Mouse (Mus musculus) left cerebral cortex, adult 8-10 months (tissue): ENCODE measurements around the gene Snx6. TPM values are rescaled to one million over a fixed set of nuclear protein-coding genes. Genes with fewer than 3 reads are reported as not detected.
A peak's percentile ranks its signal among the peaks of the same experiment; 100 is the strongest.
"Not testable (repeated sequence)": the region's sequence is repeated elsewhere in the genome, so short reads cannot be mapped to it uniquely, and the experiment has no call there.

Experiments used
- DNase-seq, 2 experiments: peaks; one replicate each; pipeline ENCODE4 v3.0.0; 2022; ENCODE audit warnings: low spot score in 2 of 2
- total RNA-seq, 4 experiments: library from RNA; stranded (reverse); gene quantifications; 2 replicates each; pipeline ENCODE4 v1.2.4; 2022

Gene Snx6
- total RNA-seq, 4 experiments from 2014 or later: 42.1 to 46.1 (median 44.4) TPM

- DNase-seq: no peak
Measured at GRCm38 (mm10) chr12:54805254-54806002, 9.9 kb upstream of the Snx6 start.

GRCm38 (mm10) chr12:54803531-54803930, 8.0 kb upstream of the Snx6 start:
- no peak for DNase-seq

- DNase-seq: no peak
Measured at GRCm38 (mm10) chr12:54796516-54797195, 1.2 kb upstream of the Snx6 start.

DNA sequence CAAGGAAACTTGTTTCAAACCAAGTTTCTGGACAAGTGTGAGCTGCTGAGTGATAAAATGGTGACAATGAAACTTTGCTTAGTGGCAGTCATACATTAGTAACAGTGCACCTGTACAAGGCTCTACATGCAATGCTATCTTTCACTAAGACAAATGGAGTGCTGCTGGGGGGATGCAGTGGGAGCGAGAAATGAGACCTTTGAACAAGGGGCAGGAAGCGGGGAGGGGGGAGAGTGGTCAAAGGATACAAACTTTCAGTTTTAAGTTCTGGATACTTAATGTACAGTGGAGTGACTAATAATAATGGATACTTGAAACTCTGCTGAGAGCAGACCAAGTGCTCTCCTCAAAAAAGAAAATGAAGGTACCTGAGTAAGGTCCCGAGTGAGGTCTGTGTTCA, 1.1 kb downstream of the Snx6 start:
- no peak for DNase-seq

- DNase-seq: no peak
Measured at GRCm38 (mm10) chr12:54791465-54791864, 4.0 kb downstream of the Snx6 start.

- no peak for DNase-seq
Measured at GRCm38 (mm10) chr12:54789346-54790143, 6.0 kb downstream of the Snx6 start.

- DNase-seq: no peak
Measured at GRCm38 (mm10) chr12:54763624-54764023, 31.9 kb downstream of the Snx6 start.

DNA sequence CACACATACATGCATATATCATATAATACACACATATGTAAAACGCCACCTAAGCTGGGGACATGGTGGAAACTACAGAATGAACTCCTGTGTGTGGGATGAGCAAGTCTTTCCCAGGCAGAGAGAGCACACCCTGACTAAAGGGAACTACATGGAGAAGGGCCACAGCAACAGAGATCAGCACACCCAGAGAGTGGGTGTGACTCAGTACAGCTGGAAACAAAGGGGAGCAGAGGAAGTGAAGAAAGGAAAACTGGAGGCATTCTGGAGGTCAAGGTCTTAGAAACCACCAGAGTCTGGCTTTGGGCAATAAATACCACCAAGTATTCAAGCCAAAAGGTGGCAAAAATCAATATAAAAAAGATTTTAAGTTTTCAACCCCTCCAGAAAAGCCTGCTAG, 34.8 kb downstream of the Snx6 start:
- no peak for DNase-seq

DNA sequence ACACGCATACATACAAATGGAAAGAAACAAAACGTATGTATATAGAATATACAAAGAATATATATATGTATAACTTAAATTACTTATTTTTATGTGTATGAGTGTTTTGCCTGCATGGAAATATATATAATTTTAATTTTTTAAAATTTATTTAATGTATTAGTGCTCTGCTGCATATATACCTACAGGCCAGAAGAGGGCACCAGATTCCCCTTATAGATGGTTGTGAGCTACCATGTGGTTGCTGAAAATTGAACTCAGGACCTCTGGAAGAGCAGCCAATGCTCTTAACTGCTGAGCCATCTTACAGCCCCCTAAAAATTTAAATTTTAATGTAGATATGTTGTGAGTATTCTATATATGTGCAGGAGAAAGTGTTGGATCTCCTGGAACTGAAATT, 36.7 kb downstream of the Snx6 start:
- DNase-seq: no peak

GRCm38 (mm10) chr12:54748647-54749046, 46.9 kb downstream of the Snx6 start:
- no peak for DNase-seq

DNA sequence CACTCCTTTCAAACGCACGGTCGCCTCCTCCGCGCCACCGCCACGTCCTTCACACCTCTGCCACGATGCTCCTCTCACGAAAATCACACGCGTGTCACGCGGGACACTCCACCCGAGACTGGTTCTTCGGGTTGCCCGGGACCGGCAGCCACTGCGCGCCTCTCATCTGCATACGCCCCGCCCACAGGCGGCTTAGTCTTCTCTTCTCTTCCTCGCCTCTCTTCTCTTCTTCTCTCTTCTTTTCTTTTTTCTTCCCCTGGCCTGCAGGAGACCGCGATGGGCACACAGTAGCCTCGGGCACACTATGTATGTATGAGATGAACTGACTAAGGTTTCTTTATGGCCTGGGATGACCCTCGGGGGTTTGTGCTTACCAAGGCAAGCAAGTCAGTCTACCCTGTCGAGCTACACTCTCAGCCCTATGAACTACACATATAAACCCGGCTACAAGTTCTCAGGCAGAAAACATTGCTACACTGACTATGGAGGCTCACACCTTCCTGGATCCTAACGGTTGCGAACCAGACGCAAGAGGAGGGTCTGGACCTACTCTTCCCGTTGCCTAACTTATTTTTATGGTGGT, 56.8 kb downstream of the Snx6 start:
- DNase-seq: peak in 1 of 2 experiments; percentile 23

DNA sequence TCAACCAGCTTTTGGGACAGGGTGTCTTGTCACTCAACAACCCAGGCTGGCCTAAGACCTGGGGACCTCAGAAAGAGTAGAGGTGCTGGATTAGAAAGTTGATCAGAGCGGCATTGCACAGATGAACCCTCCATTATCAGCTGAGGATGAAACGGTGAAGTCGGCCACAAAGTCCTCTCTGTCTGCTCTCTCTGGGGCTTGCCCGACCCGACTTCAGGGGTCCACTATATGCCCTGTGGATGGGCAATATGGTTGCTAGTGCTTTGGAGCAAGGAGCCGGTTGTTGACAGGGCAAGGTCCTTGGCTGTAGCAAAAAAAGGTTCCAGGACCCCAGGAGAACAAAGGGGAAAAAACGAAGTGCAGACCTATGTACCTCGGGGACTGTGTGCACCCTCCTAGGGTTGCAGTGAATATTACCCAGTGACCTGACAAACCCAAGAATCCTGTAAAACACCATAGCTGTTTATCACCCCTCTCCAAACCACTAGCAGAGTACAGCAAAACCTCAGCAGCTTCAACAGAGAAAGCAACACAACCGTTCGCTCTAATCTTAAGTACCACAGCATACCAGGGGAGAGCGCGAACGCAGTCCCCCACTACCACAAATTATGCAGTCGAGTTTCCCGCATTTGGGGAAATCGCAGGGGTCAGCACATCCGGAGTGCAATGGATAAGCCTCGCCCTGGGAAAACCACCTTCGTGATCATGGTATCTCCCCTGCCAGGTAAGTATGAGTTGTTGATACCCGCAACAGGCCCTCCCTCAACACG, 57.4 kb downstream of the Snx6 start:
- not testable (repeated sequence) for DNase-seq

GRCm38 (mm10) chr12:54734307-54735131, 61.0 kb downstream of the Snx6 start:
- DNase-seq: not testable (repeated sequence)

- DNase-seq: not testable (repeated sequence)
Measured at GRCm38 (mm10) chr12:54729140-54730059, 66.1 kb downstream of the Snx6 start.

GRCm38 (mm10) chr12:54718871-54719786, 76.4 kb downstream of the Snx6 start:
- not testable (repeated sequence) for DNase-seq

DNA sequence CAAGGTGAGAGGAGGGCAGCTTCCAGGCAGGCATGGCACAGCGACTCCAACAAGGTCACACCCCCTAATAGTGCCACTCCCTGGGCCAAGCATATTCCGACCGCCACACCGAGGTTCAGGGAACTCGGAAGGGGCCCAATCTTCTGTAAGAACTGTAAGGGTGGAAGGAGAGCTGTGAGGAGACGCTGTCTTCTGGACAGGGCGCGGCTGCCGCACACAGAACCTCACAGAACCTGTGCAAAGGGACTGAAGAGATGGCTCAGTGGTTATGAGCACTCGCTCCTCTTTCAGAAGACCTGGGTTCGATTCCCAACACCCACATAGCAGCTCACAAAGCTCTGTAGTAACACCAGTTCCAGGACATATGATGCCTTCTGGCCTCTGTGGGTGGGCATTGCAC, 78.0 kb downstream of the Snx6 start:
- not testable (repeated sequence) for DNase-seq

- not testable (repeated sequence) for DNase-seq
Measured at GRCm38 (mm10) chr12:54713822-54714626, 81.5 kb downstream of the Snx6 start.
